Mouse (Mus musculus): Measurements from ENCODE around the gene Ncapd2. TPM values are rescaled to one million over a fixed set of nuclear protein-coding genes. Genes with fewer than 3 reads are reported as not detected.
A peak's percentile ranks its signal among the peaks of the same experiment; 100 is the strongest.

The Ncapd2 gene
- total and polyA plus RNA-seq, 2 experiments from 2014 or later: 25.8 to 43.5 TPM

DNA sequence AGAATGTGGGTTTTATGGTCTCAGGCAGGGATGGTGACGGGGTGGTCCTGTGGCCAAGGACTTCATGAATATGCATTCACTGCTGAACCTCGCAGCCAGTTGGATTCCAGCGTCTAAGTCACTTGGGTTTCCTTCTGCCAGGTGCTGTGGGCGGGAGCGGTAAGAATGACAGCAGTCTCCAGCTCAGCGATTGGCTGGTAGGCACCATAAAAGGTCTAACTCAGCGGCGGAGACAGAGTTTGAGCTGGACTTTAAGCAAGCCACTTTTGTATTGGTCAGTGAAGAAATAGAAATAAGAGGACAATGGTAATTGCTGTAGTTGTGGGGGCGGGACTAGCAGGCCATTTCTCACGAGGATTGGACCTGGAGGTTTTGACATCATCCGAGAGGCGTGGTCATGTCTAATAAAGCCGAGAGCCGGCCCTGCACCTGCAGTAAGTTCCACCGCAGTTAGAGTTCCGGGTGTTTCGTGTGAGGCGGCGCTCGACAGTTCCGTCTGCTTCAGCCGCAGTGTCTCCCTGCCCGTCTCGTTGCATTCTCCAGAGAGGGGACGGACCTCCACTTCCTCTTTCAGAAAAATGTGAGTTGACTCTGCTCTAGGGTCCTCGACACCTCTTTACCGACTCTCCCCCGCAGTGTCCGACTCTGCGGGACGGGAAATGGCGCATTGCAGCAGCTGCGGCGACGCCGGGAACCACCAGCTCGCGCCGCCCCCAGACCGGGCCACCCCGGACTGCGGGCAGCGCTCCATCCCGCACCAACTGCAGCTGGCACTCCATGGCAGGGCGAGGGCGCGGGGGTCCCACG, 23.9 kb upstream of the Ncapd2 start, which contains the start of gene Vamp1:
TSS of gene Vamp1 (plus strand) at position 404 of the 807 bp plus-strand sequence.
- Histone ChIP-seq H3K9ac (peak within 1 kb of the TSS; percentile 84), H3K9me3 (ENCODE audit: low read length) (no peaks in the 10 kb centered on the region), H3K4me3 (ENCODE audit: low read depth, low read length) (peak within 1 kb of the TSS; percentile 76), H3K27ac (ENCODE audit: low read depth, low read length) (peak within 1 kb of the TSS; percentile 82), H3K4me2 (ENCODE audit: low read depth) (peak within 1 kb of the TSS; percentile 92), H3K4me1 (ENCODE audit: insufficient read depth) (no peaks in the 10 kb centered on the region), H3K27me3 (ENCODE audit: insufficient read depth, low read length) (peaks cover 5% of the 10 kb centered on the region; the same call in 1 of the 2 replicates), H3K36me3 (ENCODE audit: insufficient read depth) (no peaks in the 10 kb centered on the region)
- 0 out of 2 replicates have a peak, but pooled peaks have one; percentile 9 for TF ChIP-seq CTCF (IDR thresholded peaks at IDR 0.05; ENCODE audit: low read depth)
- WGBS: under 1% methylated on average over 48 of the region's 48 CpGs
- peak; percentile 96 for DNase-seq
- ATAC-seq: peak; percentile 96

DNA sequence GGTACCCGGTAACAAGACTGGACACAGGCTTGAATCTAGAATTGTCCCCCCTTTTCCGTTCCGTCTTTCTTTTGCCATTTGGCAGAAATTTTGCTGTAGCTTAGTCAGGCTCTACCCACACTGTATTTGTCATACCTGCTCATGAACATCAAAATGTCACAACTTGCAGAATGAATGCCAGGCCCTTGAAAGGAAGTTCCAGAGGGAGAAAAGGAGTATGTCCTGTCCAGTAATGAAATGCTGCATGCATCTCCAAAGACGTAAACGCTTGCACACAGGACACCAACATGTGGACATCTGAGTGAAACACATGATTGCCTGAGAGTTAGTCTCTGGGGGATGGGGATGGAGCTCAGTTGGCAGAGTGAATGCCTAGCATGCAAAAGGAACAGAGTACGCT, 22.2 kb upstream of the Ncapd2 start:
- no peak overlapping the region for H3K4me3 ChIP-seq (ENCODE audit: low read depth, low read length)
- WGBS: 85% methylated on average over 6 of the region's 6 CpGs
- no peaks in the 10 kb centered on the region for H3K9me3 ChIP-seq (ENCODE audit: low read length)
- H3K27ac ChIP-seq (ENCODE audit: low read depth, low read length): no peak overlapping the region
- no peak overlapping the region for H3K9ac ChIP-seq
- ATAC-seq (no peak), DNase-seq (no peak)
- TF ChIP-seq CTCF (IDR thresholded peaks at IDR 0.05; ENCODE audit: low read depth): no peak
- peaks cover 5% of the 10 kb centered on the region; the same call in 1 of the 2 replicates for H3K27me3 ChIP-seq (ENCODE audit: insufficient read depth, low read length)
- H3K4me1 ChIP-seq (ENCODE audit: insufficient read depth): no peaks in the 10 kb centered on the region
- no peak overlapping the region for H3K4me2 ChIP-seq (ENCODE audit: low read depth)
- H3K36me3 ChIP-seq (ENCODE audit: insufficient read depth): no peaks in the 10 kb centered on the region

DNA sequence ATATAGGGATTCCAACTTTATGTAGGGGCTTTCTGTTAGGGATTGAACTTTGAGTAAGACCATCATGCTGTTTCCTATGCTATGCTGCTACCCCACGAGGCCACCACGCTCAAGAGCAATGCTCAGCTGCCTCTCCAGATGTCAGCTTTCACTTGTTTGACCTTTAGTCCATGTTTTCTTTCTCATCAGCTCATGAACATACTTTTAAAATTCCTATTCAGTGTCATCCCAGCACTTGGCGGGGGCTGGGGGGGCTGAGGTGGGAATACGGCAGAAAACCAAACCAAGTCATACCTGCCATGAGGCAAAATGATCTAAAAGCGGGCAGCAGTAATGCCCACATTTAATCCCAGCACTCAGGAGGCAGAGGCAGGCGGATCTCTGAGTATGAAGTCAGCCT, 21.6 kb upstream of the Ncapd2 start:
- Histone ChIP-seq H3K36me3 (ENCODE audit: insufficient read depth) (no peaks in the 10 kb centered on the region), H3K27me3 (ENCODE audit: insufficient read depth, low read length) (peaks cover 5% of the 10 kb centered on the region; the same call in 1 of the 2 replicates), H3K9me3 (ENCODE audit: low read length) (no peaks in the 10 kb centered on the region), H3K4me2 (ENCODE audit: low read depth) (no peak overlapping the region), H3K27ac (ENCODE audit: low read depth, low read length) (no peak overlapping the region), H3K4me3 (ENCODE audit: low read depth, low read length) (no peak overlapping the region), H3K9ac (no peak overlapping the region), H3K4me1 (ENCODE audit: insufficient read depth) (no peaks in the 10 kb centered on the region)
- 79% methylated on average over 6 of the region's 6 CpGs for WGBS
- DNase-seq (no peak), ATAC-seq (no peak)
- TF ChIP-seq CTCF (IDR thresholded peaks at IDR 0.05; ENCODE audit: low read depth): no peak

DNA sequence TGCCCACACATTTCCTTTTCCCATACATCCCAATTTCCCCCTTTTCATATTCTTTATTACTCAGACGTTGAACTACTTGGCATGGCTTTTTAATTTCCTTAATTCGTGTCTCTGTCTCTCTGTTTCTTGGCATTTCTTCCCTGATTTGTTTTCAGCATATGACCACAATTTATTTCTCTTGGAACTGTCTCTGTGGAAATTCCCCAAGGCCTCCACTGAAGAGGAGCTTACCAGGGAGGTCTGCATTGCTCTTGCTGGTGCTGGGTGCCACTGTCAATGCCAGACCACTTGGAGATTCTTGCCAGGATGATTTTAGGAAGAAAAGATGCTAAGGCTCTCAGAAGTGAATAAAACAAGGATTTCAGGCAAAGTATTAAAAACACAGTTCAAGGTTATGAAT, 21.1 kb upstream of the Ncapd2 start:
- TF ChIP-seq CTCF (IDR thresholded peaks at IDR 0.05; ENCODE audit: low read depth): no peak
- H3K27ac ChIP-seq (ENCODE audit: low read depth, low read length): no peak overlapping the region
- DNase-seq (no peak), ATAC-seq (no peak)
- no peaks in the 10 kb centered on the region for H3K4me1 ChIP-seq (ENCODE audit: insufficient read depth)
- no peaks in the 10 kb centered on the region for H3K9me3 ChIP-seq (ENCODE audit: low read length)
- no peak overlapping the region for H3K4me2 ChIP-seq (ENCODE audit: low read depth)
- 40% methylated on average over 2 of the region's 2 CpGs for WGBS
- no peak overlapping the region for H3K9ac ChIP-seq
- H3K4me3 ChIP-seq (ENCODE audit: low read depth, low read length): no peak overlapping the region
- H3K36me3 ChIP-seq (ENCODE audit: insufficient read depth): no peaks in the 10 kb centered on the region
- peaks cover 5% of the 10 kb centered on the region; the same call in 1 of the 2 replicates for H3K27me3 ChIP-seq (ENCODE audit: insufficient read depth, low read length)

DNA sequence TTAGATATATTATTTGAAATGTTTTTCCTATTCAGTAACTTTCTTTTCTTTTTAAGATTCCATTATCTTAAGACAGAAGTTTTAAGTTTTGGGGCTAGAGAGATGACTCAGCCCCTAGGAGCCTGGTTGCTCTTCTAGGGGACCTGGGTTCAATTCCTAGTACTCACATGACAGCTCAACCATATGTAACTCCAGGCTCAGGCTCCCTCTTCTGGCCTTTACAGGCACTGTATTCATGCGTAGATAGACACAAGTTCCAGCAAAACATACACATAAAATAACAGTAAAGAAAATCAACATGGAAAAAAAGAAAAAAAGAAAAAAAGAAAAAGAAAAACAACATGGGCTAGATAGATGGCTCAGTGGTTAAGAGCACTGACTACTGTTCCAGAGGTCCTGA, 18.9 kb upstream of the Ncapd2 start:
- H3K27ac ChIP-seq (ENCODE audit: low read depth, low read length): no peak overlapping the region
- no peak overlapping the region for H3K9ac ChIP-seq
- no peaks in the 10 kb centered on the region for H3K4me1 ChIP-seq (ENCODE audit: insufficient read depth)
- ATAC-seq: no peak
- peaks cover 5% of the 10 kb centered on the region; the same call in 1 of the 2 replicates for H3K27me3 ChIP-seq (ENCODE audit: insufficient read depth, low read length)
- no peaks in the 10 kb centered on the region for H3K9me3 ChIP-seq (ENCODE audit: low read length)
- 79% methylated on average over 1 of the region's 1 CpGs for WGBS
- no peak overlapping the region for H3K4me3 ChIP-seq (ENCODE audit: low read depth, low read length)
- no peak for DNase-seq
- H3K36me3 ChIP-seq (ENCODE audit: insufficient read depth): no peaks in the 10 kb centered on the region
- H3K4me2 ChIP-seq (ENCODE audit: low read depth): no peak overlapping the region
- no peak for TF ChIP-seq CTCF (IDR thresholded peaks at IDR 0.05; ENCODE audit: low read depth)

GRCm38 (mm10) chr6:125197166-125197565, 5.7 kb upstream of the Ncapd2 start:
- Histone ChIP-seq H3K27ac (ENCODE audit: low read depth, low read length) (no peak overlapping the region), H3K36me3 (ENCODE audit: insufficient read depth) (0 out of 2 replicates have a peak, but pooled peaks cover 8% of the 10 kb centered on the region), H3K4me2 (ENCODE audit: low read depth) (no peak overlapping the region), H3K9me3 (ENCODE audit: low read length) (no peaks in the 10 kb centered on the region), H3K4me1 (ENCODE audit: insufficient read depth) (peaks cover 6% of the 10 kb centered on the region; the same call in 1 of the 2 replicates), H3K4me3 (ENCODE audit: low read depth, low read length) (no peak overlapping the region), H3K9ac (no peak overlapping the region), H3K27me3 (ENCODE audit: insufficient read depth, low read length) (no peaks in the 10 kb centered on the region)
- ATAC-seq: no peak
- no peak for TF ChIP-seq CTCF (IDR thresholded peaks at IDR 0.05; ENCODE audit: low read depth)
- WGBS: 83% methylated on average over 5 of the region's 5 CpGs
- DNase-seq: no peak

- peaks cover 6% of the 10 kb centered on the region; the same call in 1 of the 2 replicates for H3K4me1 ChIP-seq (ENCODE audit: insufficient read depth)
- DNase-seq: no peak
Observed at GRCm38 (mm10) chr6:125196301-125196700, 4.8 kb upstream of the Ncapd2 start.

More at GRCm38 (mm10) chr6:125196301-125196700, 4.8 kb upstream of the Ncapd2 start:
- no peaks in the 10 kb centered on the region for H3K27me3 ChIP-seq (ENCODE audit: insufficient read depth, low read length)
- H3K4me2 ChIP-seq (ENCODE audit: low read depth): no peak overlapping the region
- no peaks in the 10 kb centered on the region for H3K9me3 ChIP-seq (ENCODE audit: low read length)
- H3K36me3 ChIP-seq (ENCODE audit: insufficient read depth): 0 out of 2 replicates have a peak, but pooled peaks cover 8% of the 10 kb centered on the region
- no peak overlapping the region for H3K4me3 ChIP-seq (ENCODE audit: low read depth, low read length)
- ATAC-seq: no peak
- no peak overlapping the region for H3K9ac ChIP-seq
- WGBS: 46% methylated on average over 3 of the region's 3 CpGs
- no peak for TF ChIP-seq CTCF (IDR thresholded peaks at IDR 0.05; ENCODE audit: low read depth)
- H3K27ac ChIP-seq (ENCODE audit: low read depth, low read length): no peak overlapping the region

Measured in forebrain, postnatal 0 days (tissue).